Mouse (Mus musculus) kidney, embryonic 16.5 days (tissue): ENCODE results near the gene Casq2. TPM values are rescaled to one million over a fixed set of nuclear protein-coding genes. Genes with fewer than 3 reads are reported as not detected.
A peak's percentile ranks its signal among the peaks of the same experiment; 100 is the strongest.

Source experiments
- ATAC-seq: fragments of 200-750 bp; cut with Nextera tagmentation; 2 replicates; pipeline ENCODE4 v1.8.0; 2017; ENCODE audit warnings: moderate TSS enrichment; ENCODE audit not compliant: low FRiP score, low TSS enrichment
- H3K27ac ChIP-seq: fragments of 300-500 bp; sonication (generic); 2 replicates; pipeline ENCODE4 v1.5.1; 2014; ENCODE audit warnings: low read length
- H3K27me3 ChIP-seq: fragments of 300-500 bp; sonication (generic); 2 replicates; pipeline ENCODE4 v1.6.1; 2014; ENCODE audit warnings: low read length, control low read depth, mixed read lengths; ENCODE audit not compliant: insufficient read depth
- H3K36me3 ChIP-seq: fragments of 300-500 bp; sonication (generic); 2 replicates; pipeline ENCODE4 v1.6.1; 2014; ENCODE audit warnings: low read length, control low read depth, mixed read lengths; ENCODE audit not compliant: insufficient read depth
- H3K4me1 ChIP-seq: fragments of 300-500 bp; sonication (generic); 2 replicates; pipeline ENCODE4 v1.6.1; 2014; ENCODE audit warnings: low read length, control low read depth, mixed read lengths; ENCODE audit not compliant: insufficient read depth
- H3K4me2 ChIP-seq: fragments of 300-500 bp; sonication (generic); replicated peaks from 2 replicates; pipeline ENCODE4 v1.6.1; 2014; ENCODE audit warnings: low read depth, low read length
- H3K4me3 ChIP-seq: fragments of 300-500 bp; sonication (generic); 2 replicates; pipeline ENCODE4 v1.5.1; 2014; ENCODE audit warnings: mild to moderate bottlenecking, low read length
- H3K9ac ChIP-seq: fragments of 300-500 bp; sonication (generic); replicated peaks from 2 replicates; pipeline ENCODE4 v1.6.1; 2014; ENCODE audit warnings: low read length
- H3K9me3 ChIP-seq: fragments of 300-500 bp; sonication (generic); 2 replicates; pipeline ENCODE4 v1.6.1; 2016; ENCODE audit warnings: low read length, control low read depth
- WGBS: fragments of 180-500 bp; shearing (Covaris S2); extraction: QIAGEN DNeasy Blood & Tissue Kit; methylation state at CpG from one replicate; pipeline ENCODE4 v1.1.7; 2014; 5-methylcytosine and 5-hydroxymethylcytosine counted together
- polyA plus RNA-seq: library from polyadenylated mRNA; unstranded; fragments of >200 nt; fragmentation: Nextera tagmentation; extraction: Ambion mirVana; gene quantifications from 2 replicates; pipeline ENCODE4 v1.2.1, GENCODE M21; 2015

The Casq2 gene
- polyA plus RNA-seq, 1 experiment from 2014 or later: 3.6 TPM

DNA sequence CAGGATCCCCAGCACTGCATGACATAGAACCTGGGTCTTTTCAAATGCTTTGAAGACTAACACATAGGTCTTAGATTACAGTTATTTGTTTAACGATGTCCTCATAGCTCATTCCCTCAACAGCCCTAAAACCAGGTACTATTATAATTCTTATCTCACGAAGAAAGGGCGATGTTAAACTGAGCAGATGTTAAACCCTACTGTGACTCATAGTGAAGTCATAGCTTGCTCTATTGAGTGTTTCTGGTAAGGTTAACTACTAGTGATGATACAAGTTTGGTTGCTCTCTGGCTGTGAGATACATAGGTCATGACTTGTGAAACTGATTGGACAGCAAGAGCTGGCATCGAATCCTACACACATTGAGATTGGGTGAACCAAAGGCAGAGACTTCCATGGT lies 56.7 kb downstream of the Casq2 start:
- H3K27ac ChIP-seq: no peak overlapping the region
- ATAC-seq: no peak
- no peaks in the 10 kb centered on the region for H3K27me3 ChIP-seq
- H3K4me2 ChIP-seq: no peak overlapping the region
- peaks cover 29% of the 10 kb centered on the region for H3K4me1 ChIP-seq
- no peak overlapping the region for H3K4me3 ChIP-seq
- no peaks in the 10 kb centered on the region for H3K9me3 ChIP-seq
- H3K9ac ChIP-seq: no peak overlapping the region
- WGBS: 92% methylated on average over 4 of the region's 4 CpGs
- H3K36me3 ChIP-seq: no peaks in the 10 kb centered on the region

DNA sequence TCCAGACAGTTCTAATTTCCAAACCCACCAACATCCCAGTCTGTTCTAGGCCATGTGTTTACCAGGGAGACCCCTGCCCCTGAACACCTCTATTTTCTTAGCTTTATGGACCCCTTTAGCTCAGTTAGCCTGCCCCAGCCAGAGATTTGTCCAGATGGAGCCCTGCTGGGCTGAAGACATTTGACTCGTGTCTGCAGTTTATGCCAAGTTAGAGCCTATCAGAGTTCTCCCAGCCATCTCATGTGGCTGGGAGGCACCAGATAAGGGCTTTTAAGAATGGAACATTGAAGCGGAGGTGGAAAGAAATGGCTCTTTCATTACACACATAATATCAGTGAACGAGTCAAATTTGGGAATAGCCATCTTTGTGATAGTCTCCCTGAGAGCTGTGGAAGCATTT lies 57.3 kb downstream of the Casq2 start:
- peaks cover 28% of the 10 kb centered on the region for H3K4me1 ChIP-seq
- no peak overlapping the region for H3K27ac ChIP-seq
- no peak for ATAC-seq
- no peak overlapping the region for H3K9ac ChIP-seq
- no peaks in the 10 kb centered on the region for H3K27me3 ChIP-seq
- 80% methylated on average over 3 of the region's 3 CpGs for WGBS
- H3K9me3 ChIP-seq: no peaks in the 10 kb centered on the region
- H3K4me2 ChIP-seq: no peak overlapping the region
- no peak overlapping the region for H3K4me3 ChIP-seq
- no peaks in the 10 kb centered on the region for H3K36me3 ChIP-seq

DNA sequence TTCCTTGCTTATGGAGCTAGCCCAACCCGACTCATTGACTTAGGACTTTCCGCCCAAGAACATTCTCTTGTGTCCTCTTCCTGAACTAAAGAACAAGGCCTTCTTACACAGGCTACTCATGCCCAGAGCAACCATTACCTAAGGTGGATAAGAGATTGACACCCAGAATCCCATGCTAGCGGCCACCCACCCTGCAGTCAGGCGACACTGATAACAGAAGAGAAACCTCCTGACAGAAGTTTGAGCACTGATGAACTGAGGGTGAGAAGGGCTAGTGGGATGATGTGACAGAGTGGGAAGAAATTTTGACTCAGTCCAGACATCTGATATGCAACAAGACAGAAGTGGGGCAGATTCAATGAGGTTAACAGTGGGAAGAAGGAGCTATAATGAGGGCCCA lies 58.2 kb downstream of the Casq2 start:
- Histone ChIP-seq H3K4me2 (no peak overlapping the region), H3K27me3 (no peaks in the 10 kb centered on the region), H3K9ac (no peak overlapping the region), H3K27ac (no peak overlapping the region), H3K4me1 (peaks cover 21% of the 10 kb centered on the region), H3K9me3 (no peaks in the 10 kb centered on the region), H3K4me3 (no peak overlapping the region), H3K36me3 (no peaks in the 10 kb centered on the region)
- no peak for ATAC-seq
- 95% methylated on average over 4 of the region's 4 CpGs for WGBS

DNA sequence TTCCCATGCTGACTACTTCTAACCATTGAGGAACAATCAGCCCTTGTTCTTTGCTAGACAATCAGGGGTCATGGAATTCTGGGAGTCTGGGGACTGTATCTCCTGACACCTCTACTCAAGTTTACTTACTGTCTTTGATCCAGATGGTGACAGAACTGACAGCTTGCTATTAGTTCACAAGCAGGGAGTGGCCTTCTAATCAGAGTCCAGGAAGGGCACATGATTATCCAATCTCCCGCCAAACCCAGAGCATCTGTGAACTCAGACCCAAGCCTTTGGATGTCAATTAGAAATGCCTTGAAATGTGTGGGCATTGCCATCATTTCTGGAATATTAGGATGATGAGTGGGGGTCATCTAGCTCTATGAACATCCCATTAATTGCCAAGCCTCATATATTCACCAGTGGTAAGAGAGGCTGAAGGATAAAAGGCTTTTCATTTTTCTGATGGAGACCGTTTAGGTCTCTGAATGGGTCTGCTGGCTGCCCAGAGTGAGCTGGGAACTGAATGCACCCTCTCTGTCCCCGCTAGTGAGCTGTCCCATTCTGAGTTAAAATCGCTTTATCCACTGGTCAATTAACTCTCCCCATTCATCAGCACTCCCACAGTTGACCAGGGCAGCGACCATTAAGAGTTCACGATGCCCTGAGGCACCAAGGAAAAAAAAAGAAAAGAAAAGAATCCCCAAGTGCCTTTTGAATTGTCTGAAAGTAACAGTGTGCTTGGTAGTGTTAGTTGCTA lies 59.6 kb downstream of the Casq2 start:
- no peaks in the 10 kb centered on the region for H3K27me3 ChIP-seq
- H3K27ac ChIP-seq: no peak overlapping the region
- H3K9me3 ChIP-seq: no peaks in the 10 kb centered on the region
- H3K4me1 ChIP-seq: peaks cover 22% of the 10 kb centered on the region
- no peaks in the 10 kb centered on the region for H3K36me3 ChIP-seq
- H3K4me2 ChIP-seq: no peak overlapping the region
- 24% methylated on average over 6 of the region's 6 CpGs for WGBS
- ATAC-seq: peak; percentile 69; the same call in 1 of the 2 replicates
- H3K4me3 ChIP-seq: no peak overlapping the region
- no peak overlapping the region for H3K9ac ChIP-seq

DNA sequence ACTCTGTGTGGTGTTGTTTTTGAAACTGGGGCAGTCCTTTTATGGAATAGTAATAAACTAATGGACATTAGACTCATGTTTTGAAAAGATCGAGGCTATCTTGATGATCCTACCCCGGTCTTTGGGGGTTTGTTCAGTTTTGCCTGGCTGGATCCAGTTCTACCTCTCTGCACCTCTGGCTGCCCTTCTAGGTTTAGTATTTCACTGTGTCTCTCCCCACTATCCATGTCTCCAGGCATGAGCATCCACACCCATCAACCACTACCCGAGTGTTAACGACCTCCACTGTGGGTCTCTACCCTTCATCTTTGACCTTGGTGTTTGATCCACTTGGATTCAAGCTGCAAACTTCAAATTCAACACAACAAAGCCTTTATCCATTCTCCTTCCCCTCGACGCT lies 60.2 kb downstream of the Casq2 start:
- peak; percentile 43; the same call in 1 of the 2 replicates for ATAC-seq
- no peak overlapping the region for H3K4me2 ChIP-seq
- WGBS: 42% methylated on average over 6 of the region's 6 CpGs
- H3K4me3 ChIP-seq: no peak overlapping the region
- H3K9ac ChIP-seq: no peak overlapping the region
- peaks cover 21% of the 10 kb centered on the region for H3K4me1 ChIP-seq
- no peaks in the 10 kb centered on the region for H3K27me3 ChIP-seq
- no peaks in the 10 kb centered on the region for H3K9me3 ChIP-seq
- H3K27ac ChIP-seq: no peak overlapping the region
- no peaks in the 10 kb centered on the region for H3K36me3 ChIP-seq

DNA sequence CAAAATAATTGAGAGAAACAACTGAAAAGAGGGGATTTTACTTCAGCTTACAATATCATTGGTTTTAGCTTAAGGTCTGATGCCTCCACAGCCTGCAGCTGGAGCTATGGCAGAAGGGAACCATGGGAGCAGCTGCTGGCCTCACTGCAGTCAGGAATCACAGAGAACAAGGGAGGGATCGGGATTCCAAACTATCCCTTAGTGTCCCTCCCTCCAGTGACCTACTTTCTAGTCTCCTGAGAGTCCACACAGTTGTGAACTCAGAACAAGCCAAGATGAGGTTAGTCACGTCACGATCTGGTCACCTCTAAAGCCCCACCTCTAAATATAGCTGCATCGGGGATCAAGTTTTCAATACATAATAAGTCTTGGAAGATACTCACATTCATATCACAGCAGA lies 61.0 kb downstream of the Casq2 start:
- Histone ChIP-seq H3K9ac (no peak overlapping the region), H3K9me3 (no peaks in the 10 kb centered on the region), H3K4me2 (no peak overlapping the region), H3K27ac (no peak overlapping the region), H3K4me3 (no peak overlapping the region), H3K4me1 (peaks cover 29% of the 10 kb centered on the region), H3K36me3 (no peaks in the 10 kb centered on the region), H3K27me3 (no peaks in the 10 kb centered on the region)
- 83% methylated on average over 4 of the region's 4 CpGs for WGBS
- ATAC-seq: no peak

DNA sequence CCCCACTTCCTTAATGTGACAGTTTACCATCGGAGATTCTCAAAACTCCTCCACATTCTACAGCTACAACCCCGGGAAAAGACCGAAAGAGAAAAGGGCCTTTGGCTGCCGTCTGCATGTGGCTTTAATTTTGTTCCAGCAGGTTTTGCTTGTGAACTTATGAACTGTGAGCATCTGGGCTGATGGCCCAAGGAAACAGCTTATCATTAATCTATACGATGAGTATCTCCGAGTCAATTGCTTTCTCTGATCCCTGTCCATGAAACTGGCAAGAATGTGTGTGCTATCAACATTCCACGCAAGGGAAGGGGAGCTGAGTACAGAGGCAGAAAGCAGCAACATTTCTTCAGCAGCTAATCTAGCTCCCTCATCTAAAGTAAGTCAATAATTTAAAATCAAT lies 63.7 kb downstream of the Casq2 start:
- WGBS: 14% methylated on average over 7 of the region's 7 CpGs
- Histone ChIP-seq H3K4me3 (no peak overlapping the region), H3K9me3 (no peaks in the 10 kb centered on the region), H3K9ac (no peak overlapping the region), H3K4me2 (no peak overlapping the region), H3K36me3 (no peaks in the 10 kb centered on the region), H3K27ac (no peak overlapping the region), H3K27me3 (no peaks in the 10 kb centered on the region), H3K4me1 (peaks cover 44% of the 10 kb centered on the region)
- no peak for ATAC-seq

DNA sequence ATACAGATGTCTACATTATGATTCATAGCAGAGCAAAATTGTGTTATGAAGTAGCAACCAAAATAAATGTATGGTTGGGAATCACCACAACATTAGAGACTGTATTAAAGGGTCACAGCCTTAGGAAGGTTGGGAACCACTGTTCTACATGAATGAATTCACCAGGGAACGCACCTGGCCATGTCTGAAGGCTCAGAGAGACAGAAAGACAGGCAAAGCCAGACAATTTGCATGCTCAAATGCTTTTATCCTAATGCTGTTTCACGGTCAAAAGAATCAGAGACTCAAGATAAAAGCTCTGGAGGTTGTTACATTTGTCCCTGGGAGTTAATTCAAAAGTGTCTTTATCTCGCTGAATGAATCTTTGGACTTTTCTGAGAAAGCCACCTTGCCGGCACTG lies 65.6 kb downstream of the Casq2 start:
- Histone ChIP-seq H3K36me3 (no peaks in the 10 kb centered on the region), H3K4me1 (peaks cover 32% of the 10 kb centered on the region), H3K9me3 (no peaks in the 10 kb centered on the region), H3K9ac (no peak overlapping the region; the same call in 1 of the 2 replicates), H3K27ac (peak overlapping the region; percentile 94), H3K4me3 (no peak overlapping the region), H3K27me3 (no peaks in the 10 kb centered on the region), H3K4me2 (no peak overlapping the region)
- WGBS: 57% methylated on average over 4 of the region's 4 CpGs
- ATAC-seq: no peak

DNA sequence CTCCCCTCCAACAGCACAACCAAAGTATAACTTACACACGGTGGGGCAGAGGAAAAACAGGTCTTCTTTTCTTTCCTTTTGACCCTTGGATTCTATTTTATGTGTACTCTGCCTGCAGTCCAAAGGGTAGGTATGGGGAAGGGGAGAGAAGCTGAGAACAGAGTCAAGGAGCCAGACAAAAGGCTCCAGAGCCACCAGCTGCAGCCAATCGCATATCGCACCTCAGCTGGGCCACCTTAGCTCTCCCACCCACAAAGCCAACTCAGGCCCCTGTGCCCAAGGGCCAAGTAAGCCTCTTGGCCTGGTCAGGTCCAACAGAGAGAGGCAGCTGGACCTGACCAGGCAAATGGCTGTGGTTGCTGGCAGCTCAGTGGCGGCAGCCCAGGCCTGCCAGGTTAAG lies 66.3 kb downstream of the Casq2 start:
- Histone ChIP-seq H3K4me1 (peaks cover 31% of the 10 kb centered on the region), H3K9ac (peak overlapping the region; percentile 38), H3K27me3 (no peaks in the 10 kb centered on the region), H3K27ac (peak overlapping the region; percentile 94), H3K36me3 (0 out of 2 replicates have a peak, but pooled peaks cover 2% of the 10 kb centered on the region), H3K4me3 (no peak overlapping the region), H3K9me3 (no peaks in the 10 kb centered on the region), H3K4me2 (0 out of 2 replicates have a peak overlapping the region, but pooled peaks have one; percentile 11)
- ATAC-seq: peak; percentile 61
- 33% methylated on average over 4 of the region's 4 CpGs for WGBS

DNA sequence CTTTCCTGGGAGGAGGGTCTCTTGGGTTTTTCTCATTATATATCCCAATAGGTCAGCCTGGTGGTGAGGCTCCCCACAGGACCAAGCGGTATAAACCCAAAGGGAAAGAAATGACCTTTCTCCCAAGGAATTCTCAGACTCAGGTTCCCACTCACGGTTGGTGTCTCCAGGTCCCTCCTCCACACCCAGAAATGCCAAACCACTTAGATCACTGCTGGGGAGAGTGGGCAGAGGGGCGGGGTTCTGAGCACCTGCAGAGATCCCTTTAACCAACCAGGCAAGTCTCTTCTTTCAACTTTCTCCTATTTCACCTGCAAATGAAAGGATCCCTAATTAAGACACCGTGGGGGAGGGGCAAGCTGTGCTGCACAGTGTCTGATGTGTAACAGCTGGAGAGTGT lies 66.7 kb downstream of the Casq2 start:
- peak; percentile 81 for ATAC-seq
- peak overlapping the region; percentile 94 for H3K27ac ChIP-seq
- H3K4me2 ChIP-seq: 0 out of 2 replicates have a peak overlapping the region, but pooled peaks have one; percentile 11
- H3K4me1 ChIP-seq: peaks cover 31% of the 10 kb centered on the region
- H3K9ac ChIP-seq: peak overlapping the region; percentile 38; the same call in 1 of the 2 replicates
- H3K9me3 ChIP-seq: no peaks in the 10 kb centered on the region
- no peaks in the 10 kb centered on the region for H3K27me3 ChIP-seq
- no peak overlapping the region for H3K4me3 ChIP-seq
- 0 out of 2 replicates have a peak, but pooled peaks cover 6% of the 10 kb centered on the region for H3K36me3 ChIP-seq
- WGBS: 11% methylated on average over 4 of the region's 4 CpGs
